Mouse (Mus musculus): ENCODE data around the gene Gm10642. TPM values are rescaled to one million over a fixed set of nuclear protein-coding genes. Genes with fewer than 3 reads are reported as not detected.

Gene Gm10642
- 0.13 and 0.17 TPM in 2 replicates for polyA plus RNA-seq (2016; fragmentation: Nextera tagmentation; extraction: Ambion mirVana)

DNA sequence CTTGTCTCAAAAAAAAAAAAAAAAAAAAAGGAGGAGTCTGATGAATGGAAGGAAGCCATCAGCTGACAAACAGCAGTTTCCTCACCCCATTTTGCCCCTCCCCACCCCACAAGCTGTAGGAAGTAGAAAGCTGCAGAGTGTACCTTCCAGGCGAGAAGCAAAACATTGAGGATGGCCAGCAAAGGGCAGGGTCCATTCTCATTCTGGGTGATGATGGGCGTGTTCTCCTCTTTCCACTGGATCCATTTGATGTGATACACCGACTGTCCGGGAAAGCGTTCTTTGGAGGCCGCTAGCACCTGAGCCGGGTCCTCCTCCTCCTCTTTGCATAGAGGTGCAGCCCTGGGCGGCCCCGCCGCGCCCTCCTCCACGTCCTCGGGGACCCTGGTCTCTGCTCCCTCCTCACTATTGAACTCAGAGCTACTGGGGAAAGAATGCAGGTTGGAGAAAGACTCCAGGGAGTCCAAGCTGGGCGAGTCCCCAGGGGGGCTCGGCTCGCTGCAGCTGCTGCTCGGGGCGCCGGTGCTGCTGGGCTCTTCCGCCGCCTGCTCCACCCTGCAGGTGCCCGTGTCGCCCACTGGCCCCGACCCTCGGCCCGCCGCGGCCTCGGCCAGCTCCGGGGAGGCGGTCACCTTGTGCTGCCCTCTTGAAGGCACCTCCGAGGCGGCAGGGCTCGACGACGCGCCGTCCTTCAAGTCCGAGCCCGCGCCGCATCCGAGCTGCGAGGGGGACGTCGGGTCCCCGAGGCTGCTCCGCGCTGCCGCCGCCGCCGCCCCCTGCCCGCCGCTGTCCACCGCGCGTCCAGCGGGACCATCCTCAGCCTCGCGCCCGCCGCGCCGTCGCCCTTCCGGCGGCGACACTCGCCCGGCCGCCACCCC lies at the start of gene Gm10642:
Gene Gm10642, plus strand, starts transcription at position 122 of the 878 bp plus-strand sequence.
- no peak for DNase-seq (ENCODE audit: low spot score)
- H3K27me3 ChIP-seq (replicated peaks; ENCODE audit: low read depth, poor library complexity, severe bottlenecking) = peaks cover 3% of the 10 kb centered on the region; the same call in 1 of the 2 replicates
- peak within 1 kb of the TSS; percentile 88 for H3K27ac ChIP-seq (replicated peaks)
- WGBS = under 1% methylated on average over 72 of the region's 72 CpGs
- no peaks in the 10 kb centered on the region for H3K36me3 ChIP-seq (replicated peaks)
- peak within 1 kb of the TSS; percentile 90 for H3K4me3 ChIP-seq
- H3K4me1 ChIP-seq = peaks cover 18% of the 10 kb centered on the region
- no peaks in the 10 kb centered on the region for H3K9me3 ChIP-seq

- WGBS = 73% methylated on average over 3 of the region's 3 CpGs
- no peaks in the 10 kb centered on the region for H3K4me1 ChIP-seq
- no peak for DNase-seq (ENCODE audit: low spot score)
- H3K27me3 ChIP-seq (replicated peaks; ENCODE audit: low read depth, poor library complexity, severe bottlenecking) = no peaks in the 10 kb centered on the region
- no peaks in the 10 kb centered on the region for H3K9me3 ChIP-seq
- no peak overlapping the region for H3K27ac ChIP-seq (replicated peaks)
- peaks cover 28% of the 10 kb centered on the region for H3K36me3 ChIP-seq (replicated peaks)
- H3K4me3 ChIP-seq = no peak overlapping the region
Observed at GRCm38 (mm10) chr9:70611026-70611673, 44.9 kb upstream of the Gm10642 start.

- Histone ChIP-seq H3K4me1 (no peaks in the 10 kb centered on the region), H3K27me3 (replicated peaks; ENCODE audit: low read depth, poor library complexity, severe bottlenecking) (no peaks in the 10 kb centered on the region), H3K27ac (replicated peaks) (no peak overlapping the region), H3K36me3 (replicated peaks) (no peaks in the 10 kb centered on the region), H3K4me3 (no peak overlapping the region), H3K9me3 (no peaks in the 10 kb centered on the region)
- DNase-seq (ENCODE audit: low spot score) = peak; percentile 10
- 84% methylated on average over 2 of the region's 2 CpGs for WGBS
Observed at GRCm38 (mm10) chr9:70629711-70630110, 26.3 kb upstream of the Gm10642 start.

DNA sequence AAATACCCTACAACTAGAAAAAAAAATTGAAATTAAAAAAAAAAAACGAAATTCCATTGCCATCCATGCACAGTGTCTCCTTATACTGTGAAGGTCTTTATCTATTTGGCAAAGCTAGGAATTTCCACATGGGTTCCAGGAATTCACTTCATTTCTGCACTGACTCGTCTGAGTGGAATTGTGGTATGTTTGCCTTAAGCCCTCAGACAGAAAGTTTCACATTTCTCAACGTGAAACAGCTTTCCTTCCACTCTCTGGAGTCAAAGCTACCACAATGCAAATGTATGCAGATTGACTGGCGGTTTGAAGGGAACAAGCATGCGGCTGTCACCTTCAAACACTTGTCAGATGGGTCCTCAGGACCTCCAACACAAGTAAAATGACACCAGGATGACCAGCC lies 24.4 kb upstream of the Gm10642 start:
- no peaks in the 10 kb centered on the region for H3K36me3 ChIP-seq (replicated peaks)
- WGBS = 29% methylated on average over 5 of the region's 5 CpGs
- no peaks in the 10 kb centered on the region for H3K27me3 ChIP-seq (replicated peaks; ENCODE audit: low read depth, poor library complexity, severe bottlenecking)
- DNase-seq (ENCODE audit: low spot score) = no peak
- no peaks in the 10 kb centered on the region for H3K4me1 ChIP-seq
- H3K9me3 ChIP-seq = no peaks in the 10 kb centered on the region
- no peak overlapping the region for H3K4me3 ChIP-seq
- H3K27ac ChIP-seq (replicated peaks) = no peak overlapping the region

DNA sequence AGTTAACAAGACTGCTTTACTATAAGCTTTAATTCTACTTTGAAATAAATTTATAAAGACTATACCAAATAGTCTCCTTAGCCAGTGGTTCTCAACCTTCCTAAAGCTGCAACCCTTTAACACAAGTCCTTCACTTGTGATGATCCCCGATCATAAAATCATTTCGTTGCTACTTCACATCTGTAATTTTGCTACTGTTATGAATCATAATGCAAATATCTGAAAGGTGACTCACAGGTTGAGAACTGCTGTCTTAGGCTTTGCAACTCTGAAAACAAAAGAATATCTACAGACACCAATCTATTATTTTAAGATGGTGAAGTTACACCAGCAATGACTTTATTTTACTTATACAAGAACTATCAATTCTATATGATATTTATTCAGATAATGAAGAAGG lies 19.3 kb upstream of the Gm10642 start:
- Histone ChIP-seq H3K36me3 (replicated peaks) (no peaks in the 10 kb centered on the region), H3K4me3 (no peak overlapping the region), H3K27me3 (replicated peaks; ENCODE audit: low read depth, poor library complexity, severe bottlenecking) (no peaks in the 10 kb centered on the region), H3K9me3 (no peaks in the 10 kb centered on the region), H3K4me1 (no peaks in the 10 kb centered on the region), H3K27ac (replicated peaks) (no peak overlapping the region)
- WGBS = 83% methylated on average over 2 of the region's 2 CpGs
- DNase-seq (ENCODE audit: low spot score) = no peak

DNA sequence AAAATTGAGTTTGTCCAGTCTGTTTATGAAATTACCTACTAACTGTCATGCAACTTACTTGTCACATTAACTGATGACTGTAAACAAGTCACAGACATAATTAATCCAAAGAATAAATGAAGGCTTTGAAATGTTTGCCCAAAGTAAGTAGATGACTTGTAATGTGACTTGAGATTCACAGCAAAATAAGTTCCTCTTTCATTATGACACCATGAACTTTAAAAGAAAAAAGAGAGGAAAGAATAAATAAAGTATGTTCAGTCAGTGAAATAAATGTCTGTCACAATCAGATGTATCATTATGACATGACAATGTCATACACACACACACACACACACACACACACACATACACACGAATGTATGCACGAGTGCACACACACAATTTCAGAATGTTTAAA lies 5.8 kb upstream of the Gm10642 start:
- peaks cover 5% of the 10 kb centered on the region; the same call in 1 of the 2 replicates for H3K4me1 ChIP-seq
- 81% methylated on average over 2 of the region's 2 CpGs for WGBS
- H3K27ac ChIP-seq (replicated peaks) = no peak overlapping the region
- peaks cover 3% of the 10 kb centered on the region; the same call in 1 of the 2 replicates for H3K27me3 ChIP-seq (replicated peaks; ENCODE audit: low read depth, poor library complexity, severe bottlenecking)
- no peaks in the 10 kb centered on the region for H3K36me3 ChIP-seq (replicated peaks)
- no peak overlapping the region for H3K4me3 ChIP-seq
- no peak for DNase-seq (ENCODE audit: low spot score)
- H3K9me3 ChIP-seq = no peaks in the 10 kb centered on the region

DNA sequence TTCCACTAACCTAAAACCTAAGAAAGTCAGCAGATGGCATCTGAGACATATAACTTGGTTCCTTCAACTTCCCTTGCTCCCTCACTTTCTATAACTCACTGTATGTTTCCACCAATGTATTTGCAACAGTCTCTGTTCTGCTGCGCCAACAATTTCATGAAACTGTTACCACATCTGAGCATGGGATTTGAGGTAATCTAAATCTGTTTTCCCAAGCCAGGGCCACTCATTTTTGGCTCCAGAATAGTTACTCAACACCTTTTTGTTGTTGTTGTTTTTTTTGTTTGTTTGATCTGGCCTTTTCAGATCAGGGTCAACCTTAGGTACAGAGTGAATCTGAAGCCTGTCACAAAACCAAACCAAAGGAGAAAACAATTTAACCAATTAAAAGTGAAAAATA lies 5.1 kb upstream of the Gm10642 start:
- Histone ChIP-seq H3K9me3 (no peaks in the 10 kb centered on the region), H3K36me3 (replicated peaks) (no peaks in the 10 kb centered on the region), H3K4me3 (no peak overlapping the region), H3K4me1 (peaks cover 10% of the 10 kb centered on the region), H3K27ac (replicated peaks) (no peak overlapping the region), H3K27me3 (replicated peaks; ENCODE audit: low read depth, poor library complexity, severe bottlenecking) (peaks cover 3% of the 10 kb centered on the region; the same call in 1 of the 2 replicates)
- 94% methylated on average over 1 of the region's 1 CpGs for WGBS
- DNase-seq (ENCODE audit: low spot score) = no peak

DNA sequence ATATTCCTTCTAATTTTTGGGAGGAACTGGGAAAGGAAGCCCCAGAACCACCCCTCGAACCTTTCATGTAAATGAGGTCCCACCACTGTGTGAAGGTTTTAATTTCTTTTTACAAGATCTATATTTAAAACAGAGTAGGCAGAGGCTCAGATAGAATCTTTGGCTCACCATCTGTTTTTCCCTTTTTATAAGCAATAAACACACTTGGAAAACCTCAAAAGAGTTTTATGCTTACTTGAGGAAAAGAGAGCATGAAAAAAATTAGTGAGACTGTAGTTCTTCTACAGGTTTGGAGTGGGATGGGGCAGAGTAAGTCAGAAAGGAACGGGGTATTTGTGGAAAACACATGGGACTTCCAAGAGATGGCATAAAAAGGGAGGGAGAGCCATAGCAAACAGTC lies 3.8 kb upstream of the Gm10642 start:
- no peak for DNase-seq (ENCODE audit: low spot score)
- Histone ChIP-seq H3K36me3 (replicated peaks) (no peaks in the 10 kb centered on the region), H3K27me3 (replicated peaks; ENCODE audit: low read depth, poor library complexity, severe bottlenecking) (peaks cover 3% of the 10 kb centered on the region; the same call in 1 of the 2 replicates), H3K4me1 (peaks cover 18% of the 10 kb centered on the region), H3K4me3 (no peak overlapping the region), H3K9me3 (no peaks in the 10 kb centered on the region), H3K27ac (replicated peaks) (no peak overlapping the region)
- WGBS = 71% methylated on average over 2 of the region's 2 CpGs

DNA sequence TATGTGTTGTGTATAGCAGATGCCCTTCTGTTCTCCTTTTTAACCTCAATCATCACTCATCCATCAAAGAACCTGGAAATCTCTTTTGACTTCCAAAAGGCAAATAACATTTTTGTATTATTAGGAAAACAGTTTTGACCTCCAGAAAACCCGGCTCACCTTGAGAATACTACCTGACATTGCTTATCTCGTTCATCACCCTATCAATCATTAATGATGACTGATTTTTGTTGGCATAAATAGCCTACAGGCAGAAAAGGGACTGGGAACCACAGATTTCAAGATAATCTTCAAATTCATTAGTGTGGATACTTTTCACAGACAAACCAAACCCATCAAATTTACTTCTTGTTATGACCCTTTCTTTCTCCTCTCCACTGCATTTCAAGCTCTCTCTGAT lies 2.2 kb upstream of the Gm10642 start:
- H3K4me3 ChIP-seq = no peak overlapping the region
- peaks cover 3% of the 10 kb centered on the region; the same call in 1 of the 2 replicates for H3K27me3 ChIP-seq (replicated peaks; ENCODE audit: low read depth, poor library complexity, severe bottlenecking)
- no peak for DNase-seq (ENCODE audit: low spot score)
- H3K4me1 ChIP-seq = peaks cover 18% of the 10 kb centered on the region
- 82% methylated on average over 2 of the region's 2 CpGs for WGBS
- no peaks in the 10 kb centered on the region for H3K9me3 ChIP-seq
- H3K27ac ChIP-seq (replicated peaks) = no peak overlapping the region
- no peaks in the 10 kb centered on the region for H3K36me3 ChIP-seq (replicated peaks)

DNA sequence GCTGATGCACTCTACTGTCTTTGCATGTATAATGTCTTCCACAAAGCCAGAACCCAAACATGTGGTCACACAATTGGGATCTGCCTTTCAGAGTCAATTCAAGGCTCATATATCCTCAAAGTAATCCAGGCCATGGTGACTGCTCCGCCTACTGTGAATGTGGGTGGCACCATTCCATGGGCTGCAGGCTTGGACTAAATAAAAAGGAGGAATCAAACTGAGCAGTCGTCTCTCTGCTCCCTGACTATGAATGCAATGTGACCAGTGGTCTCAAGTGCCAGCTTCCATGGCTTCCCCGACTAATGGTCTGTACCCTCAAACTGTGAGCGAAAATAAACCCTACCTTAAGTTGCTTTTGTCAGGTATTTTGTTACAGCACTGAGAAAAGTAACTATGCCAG lies 1.6 kb upstream of the Gm10642 start:
- no peaks in the 10 kb centered on the region for H3K36me3 ChIP-seq (replicated peaks)
- no peaks in the 10 kb centered on the region for H3K9me3 ChIP-seq
- H3K4me3 ChIP-seq = no peak overlapping the region
- H3K27ac ChIP-seq (replicated peaks) = no peak overlapping the region
- DNase-seq (ENCODE audit: low spot score) = no peak
- WGBS = 78% methylated on average over 4 of the region's 4 CpGs
- H3K4me1 ChIP-seq = peaks cover 18% of the 10 kb centered on the region
- peaks cover 3% of the 10 kb centered on the region; the same call in 1 of the 2 replicates for H3K27me3 ChIP-seq (replicated peaks; ENCODE audit: low read depth, poor library complexity, severe bottlenecking)

DNA sequence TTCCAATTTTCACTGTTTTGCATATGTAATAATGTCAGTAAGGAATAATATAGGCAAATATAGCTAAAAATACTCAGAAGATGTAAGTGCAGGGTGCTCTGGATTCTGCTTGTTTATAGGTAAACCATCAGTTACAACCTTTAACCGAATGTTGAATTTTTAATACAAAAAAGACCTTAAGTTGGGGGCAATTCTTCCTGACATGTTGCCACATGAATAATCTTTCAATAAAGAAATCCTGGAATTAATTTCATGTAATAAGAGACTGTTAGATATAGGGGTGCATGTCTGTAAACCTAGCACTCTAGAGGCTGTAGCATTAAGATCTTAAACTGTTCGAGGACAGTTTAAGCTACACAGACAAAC lies 304 bp upstream of the Gm10642 start:
- 44% methylated on average over 2 of the region's 2 CpGs for WGBS
- Histone ChIP-seq H3K4me1 (peaks cover 18% of the 10 kb centered on the region), H3K27ac (replicated peaks) (no peak overlapping the region), H3K27me3 (replicated peaks; ENCODE audit: low read depth, poor library complexity, severe bottlenecking) (peaks cover 3% of the 10 kb centered on the region; the same call in 1 of the 2 replicates), H3K4me3 (peak overlapping the region; percentile 90), H3K9me3 (no peaks in the 10 kb centered on the region), H3K36me3 (replicated peaks) (no peaks in the 10 kb centered on the region)
- DNase-seq (ENCODE audit: low spot score) = no peak

DNA sequence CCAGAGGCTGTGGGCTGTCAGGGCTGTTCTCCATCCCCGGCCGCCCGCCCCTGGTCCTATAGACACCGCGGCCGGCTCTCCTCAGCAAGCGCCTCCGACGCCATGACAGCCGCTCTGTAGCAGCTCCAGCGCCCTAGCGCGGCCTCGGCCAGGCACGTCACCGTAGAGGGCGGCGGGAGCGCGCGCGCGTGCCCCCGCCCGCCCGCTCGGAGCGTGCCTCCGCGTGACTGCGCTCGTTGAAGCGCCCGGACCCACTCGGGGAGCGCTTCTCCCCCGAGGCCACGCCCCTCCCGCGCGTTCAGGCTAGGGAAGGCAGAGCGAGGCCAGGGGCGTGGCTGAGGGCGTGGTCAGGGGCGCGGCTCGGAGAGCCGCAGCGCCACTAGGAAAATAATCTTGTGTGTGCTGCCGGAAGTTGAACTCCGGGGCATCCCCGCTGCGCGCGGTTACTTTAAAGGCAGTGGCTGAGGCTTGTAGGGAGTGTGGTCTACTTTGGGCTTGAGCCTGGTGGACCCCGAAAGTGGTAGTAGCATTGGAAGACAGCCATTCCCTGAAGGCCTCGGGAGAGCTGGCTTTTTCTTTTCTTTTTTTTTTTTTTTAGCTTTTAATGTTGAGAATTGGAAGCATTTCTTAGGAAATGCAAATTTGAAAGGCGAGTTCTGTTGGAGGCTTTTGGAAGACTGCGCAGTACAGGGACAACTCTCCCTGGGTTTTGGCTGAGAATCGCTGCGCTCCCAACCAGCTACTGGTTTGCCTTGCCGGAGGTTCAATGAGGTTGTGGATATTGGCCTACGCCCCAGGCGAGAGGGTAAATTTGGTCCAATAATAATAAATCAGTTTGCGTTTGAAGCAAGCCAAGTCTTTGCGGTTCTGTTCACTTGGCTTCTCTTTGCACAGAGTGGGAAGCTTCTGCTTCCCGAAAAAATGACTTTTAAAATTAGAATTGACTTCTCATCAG lies 1.2 kb downstream of the Gm10642 start, which contains the start of gene Mindy2:
Gene Mindy2, minus strand, starts transcription at position 162 of the 955 bp plus-strand sequence.
- H3K4me3 ChIP-seq = peak within 1 kb of the TSS; percentile 90
- peak; percentile 96 for DNase-seq (ENCODE audit: low spot score)
- 3% methylated on average over 67 of the region's 67 CpGs for WGBS
- peaks cover 3% of the 10 kb centered on the region; the same call in 1 of the 2 replicates for H3K27me3 ChIP-seq (replicated peaks; ENCODE audit: low read depth, poor library complexity, severe bottlenecking)
- no peaks in the 10 kb centered on the region for H3K9me3 ChIP-seq
- H3K27ac ChIP-seq (replicated peaks) = peak within 1 kb of the TSS; percentile 88
- H3K36me3 ChIP-seq (replicated peaks) = no peaks in the 10 kb centered on the region
- peaks cover 18% of the 10 kb centered on the region for H3K4me1 ChIP-seq
